Mouse (Mus musculus) T-helper 1 cell (primary cell): ENCODE results near the gene Peg12.

Experiments used
- in situ Hi-C: fragments of 300-600 bp; cut with MboI, MseI; formaldehyde crosslinking; loops from one replicate; pipeline ENCODE4 v1.15.1; 2025; ENCODE audit warnings: high pct_unique_total_duplicates

Gene Peg12

DNA sequence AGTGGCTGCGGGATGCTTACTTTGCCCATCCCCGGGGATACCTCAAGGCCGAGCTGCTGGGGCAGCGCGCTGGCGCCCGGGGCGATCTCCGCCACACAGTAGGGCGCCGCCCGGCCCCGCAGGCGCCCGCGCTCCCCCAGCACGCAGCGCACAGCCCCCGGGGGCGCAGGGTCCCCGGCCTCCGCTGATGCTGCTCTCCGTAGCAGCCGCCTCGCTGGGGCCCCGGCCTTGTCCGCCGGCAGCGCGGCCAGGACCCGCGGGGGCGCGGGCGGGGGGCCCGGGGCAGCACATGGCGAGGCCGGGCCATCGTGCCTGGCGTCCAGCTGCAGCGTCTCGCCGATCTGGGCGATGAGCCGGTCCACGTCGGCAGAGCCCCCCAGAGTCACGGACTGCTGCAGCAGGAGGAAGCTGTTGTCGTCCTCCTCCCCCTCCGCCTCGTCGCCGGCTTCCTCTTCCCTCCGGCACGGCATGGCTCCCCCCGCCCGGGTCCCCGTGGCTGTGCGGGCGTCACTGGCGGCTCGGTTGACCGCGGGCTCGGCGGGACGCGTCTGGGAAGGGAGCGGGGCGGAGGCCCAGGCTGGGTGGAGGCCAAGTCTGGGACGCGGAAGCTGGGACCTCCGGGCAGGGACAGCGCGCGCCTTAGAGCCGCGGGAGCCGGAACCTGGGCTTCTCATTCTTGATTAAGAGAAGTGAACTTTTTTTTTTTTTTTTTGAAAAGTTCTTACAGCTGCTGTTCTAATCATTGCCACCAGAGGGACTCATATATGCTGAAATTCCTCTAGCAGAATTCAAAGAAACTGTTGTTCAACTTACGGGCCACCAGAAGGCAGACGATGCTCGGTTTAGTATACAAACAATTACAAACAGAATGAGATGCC, at the start of gene Peg12:
TSS of gene Peg12 (minus strand) at position 633 of the 878 bp plus-strand sequence.
- in situ Hi-C loops, result no loop called here

DNA sequence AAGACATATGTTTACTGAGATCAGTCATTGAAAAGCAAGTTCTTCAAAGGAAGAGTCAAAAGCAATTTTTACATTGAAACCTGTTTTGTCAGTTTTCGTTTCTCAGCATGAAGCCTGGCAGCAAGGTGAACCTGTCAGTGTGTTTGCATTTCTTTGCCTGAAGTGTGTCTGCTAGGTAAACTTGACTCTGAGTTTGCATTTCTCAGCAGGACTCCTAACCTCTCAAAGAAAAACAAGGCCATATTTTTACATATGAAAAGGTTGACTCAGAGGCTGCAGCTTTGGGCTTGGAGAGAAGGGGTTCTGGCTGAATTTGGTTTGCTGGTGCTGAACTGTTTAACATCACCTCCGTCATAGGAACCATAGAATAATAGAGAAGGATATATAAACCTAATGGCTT, 21.8 kb upstream of the Peg12 start:
- in situ Hi-C loops, result no loop called here

DNA sequence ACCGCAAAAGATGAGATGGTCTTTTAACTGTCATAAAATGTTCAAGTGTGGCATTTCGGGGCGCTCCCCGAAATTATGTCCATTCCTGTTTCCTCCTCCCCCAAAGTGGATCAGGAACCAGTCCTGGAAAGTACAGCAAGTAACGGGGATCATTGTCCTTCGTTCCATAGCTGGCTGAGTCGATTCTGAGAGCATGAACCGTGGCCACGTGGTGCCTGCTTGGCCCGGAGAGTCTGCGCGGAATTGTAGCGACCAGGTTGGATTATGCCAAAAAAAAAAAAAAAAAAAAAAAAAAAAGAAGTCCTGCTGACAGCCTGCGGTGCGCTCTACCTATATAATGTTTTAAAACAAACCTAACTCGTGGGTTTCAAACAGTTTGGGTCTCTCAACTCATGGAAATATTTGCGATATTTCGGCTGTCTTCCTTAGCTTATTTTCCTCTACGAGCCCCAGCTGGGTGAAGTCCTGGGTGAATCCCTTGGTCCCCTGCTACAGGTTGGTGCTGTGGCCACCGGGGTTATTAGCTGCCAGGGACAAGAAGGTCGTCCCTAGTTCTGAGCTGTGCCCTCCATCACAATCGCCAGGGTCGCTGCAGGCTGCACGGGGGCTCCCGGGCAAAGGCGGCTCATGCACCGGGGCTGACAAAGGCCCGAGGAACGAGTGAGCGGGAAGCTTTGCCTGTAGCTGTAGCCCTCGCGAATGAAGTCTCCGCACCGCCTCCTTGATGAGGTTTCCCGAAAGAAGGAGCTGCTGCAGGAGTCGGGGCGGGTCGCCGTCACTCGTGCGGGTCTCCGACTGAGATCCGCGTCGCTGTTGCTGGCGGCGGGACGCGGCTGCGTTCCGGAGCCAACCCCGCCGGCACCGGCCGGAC, 1.1 kb downstream of the Peg12 start:
- in situ Hi-C loops, result no loop called here

DNA sequence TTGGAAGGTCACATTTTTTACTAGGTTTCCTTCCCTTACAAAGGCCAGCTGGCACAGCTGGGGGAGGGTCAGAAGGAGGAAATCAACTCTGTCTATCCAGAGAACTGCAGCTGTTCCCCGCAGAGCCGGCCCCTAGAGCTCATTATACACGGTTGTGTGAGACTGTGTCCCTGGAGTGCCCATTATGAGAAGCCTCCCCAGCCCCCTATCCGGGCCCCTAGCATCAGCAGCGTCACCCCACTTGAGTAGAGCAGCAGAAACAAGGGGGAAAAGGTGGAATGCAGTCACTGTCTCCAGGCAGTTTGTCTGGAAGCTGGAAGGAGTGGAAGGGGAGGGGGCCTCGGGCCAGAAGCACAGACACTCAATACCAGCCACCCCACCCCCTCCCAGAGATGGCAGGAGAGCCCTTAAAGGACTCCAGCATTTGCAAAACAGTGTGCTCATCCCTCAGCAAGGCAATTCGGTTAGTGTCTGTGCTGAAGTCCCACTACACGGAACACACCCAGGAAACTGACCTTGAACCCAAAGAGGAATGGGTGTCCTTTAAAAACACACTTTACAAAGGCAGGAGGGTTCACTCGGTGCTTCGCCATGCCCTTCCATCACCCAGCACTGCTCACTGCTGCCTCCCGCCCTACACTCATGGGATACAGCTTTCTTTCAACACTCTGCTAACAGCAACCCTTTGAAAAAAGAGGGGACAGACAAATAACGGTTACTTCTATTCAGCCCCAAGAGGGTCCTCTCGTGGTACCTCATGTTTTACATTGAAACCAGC, 1.9 kb downstream of the Peg12 start:
- in situ Hi-C loops, result no loop called here

DNA sequence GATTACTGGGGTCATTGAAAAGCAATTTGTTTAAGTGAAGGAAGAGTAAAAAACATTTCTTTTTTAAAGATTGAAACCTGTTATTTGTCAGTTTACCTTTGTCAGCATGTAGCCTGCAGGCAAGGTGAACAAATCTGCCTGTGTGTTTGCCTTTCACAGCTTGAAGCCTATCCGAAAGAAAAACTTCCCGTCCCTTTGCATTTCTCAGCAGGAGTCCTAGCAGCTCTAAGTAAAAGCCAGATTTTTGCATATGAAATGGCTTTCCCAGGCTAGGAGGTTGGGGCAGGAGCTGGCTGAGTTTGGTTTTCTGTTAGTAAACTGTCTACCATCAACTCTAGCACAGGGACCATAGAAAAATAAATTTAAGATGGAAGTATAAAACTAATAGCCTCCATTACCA, 12.0 kb downstream of the Peg12 start:
- in situ Hi-C loops, result no loop called here

DNA sequence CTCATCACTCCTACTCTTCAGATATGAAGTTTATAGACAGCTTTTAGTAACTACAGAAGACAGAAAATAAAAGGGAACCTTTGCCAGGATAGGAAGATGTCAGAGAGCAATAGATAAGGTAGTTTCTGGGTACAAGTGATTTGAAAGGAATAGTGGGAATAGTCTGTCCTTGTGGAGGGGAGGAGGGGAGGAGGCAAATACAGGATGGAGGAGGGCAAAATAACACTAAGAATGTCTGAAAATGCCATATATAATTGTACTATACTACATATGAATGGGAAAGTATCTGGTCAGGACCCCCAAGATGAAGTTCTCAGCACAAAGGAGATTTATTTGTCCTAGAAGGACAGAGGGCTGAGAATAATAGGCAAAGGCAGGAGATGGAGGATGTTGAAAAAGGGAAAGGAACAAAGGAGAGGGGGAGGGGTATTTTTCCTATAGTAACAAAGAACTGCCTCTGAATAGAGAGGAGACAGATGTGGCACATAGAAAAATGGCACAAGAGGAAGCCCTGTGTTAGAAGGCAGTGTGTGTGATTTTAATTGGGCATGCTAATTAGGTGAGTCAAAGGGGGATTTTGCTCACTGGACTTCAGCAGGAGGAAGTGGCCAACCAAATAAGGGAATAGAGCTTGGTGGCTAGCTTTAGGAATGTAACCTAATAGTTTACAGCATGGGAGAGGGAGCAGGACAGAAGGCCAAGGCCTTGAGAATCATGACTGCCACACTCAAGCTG, 18.7 kb downstream of the Peg12 start:
- in situ Hi-C loops, result loop anchor here (25.0 kb wide), 1 partner anchor 1242 kb away; no protein-coding TSS in a partner anchor

DNA sequence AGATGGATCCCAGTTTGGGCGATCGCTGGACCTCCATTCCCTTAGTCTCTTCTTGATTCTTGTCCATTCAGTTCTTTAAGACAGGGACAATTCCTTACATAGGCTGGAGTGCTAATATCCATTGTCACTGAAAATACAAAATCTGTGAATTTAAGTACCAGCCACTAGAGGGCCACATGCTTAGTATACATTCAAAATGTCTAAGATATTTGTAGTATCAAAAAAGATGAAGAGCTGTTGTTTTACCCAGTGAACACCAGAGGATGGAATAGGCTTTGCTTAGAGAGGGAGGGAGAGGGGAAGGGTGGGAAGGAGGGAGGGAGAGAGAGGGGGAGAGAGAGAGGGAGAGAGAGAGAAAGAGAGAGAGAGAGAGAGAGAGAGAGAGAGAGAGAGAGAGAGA, 27.9 kb downstream of the Peg12 start:
- in situ Hi-C loops, result loop anchor here (25.0 kb wide), 1 partner anchor 1251 kb away; no protein-coding TSS in a partner anchor

DNA sequence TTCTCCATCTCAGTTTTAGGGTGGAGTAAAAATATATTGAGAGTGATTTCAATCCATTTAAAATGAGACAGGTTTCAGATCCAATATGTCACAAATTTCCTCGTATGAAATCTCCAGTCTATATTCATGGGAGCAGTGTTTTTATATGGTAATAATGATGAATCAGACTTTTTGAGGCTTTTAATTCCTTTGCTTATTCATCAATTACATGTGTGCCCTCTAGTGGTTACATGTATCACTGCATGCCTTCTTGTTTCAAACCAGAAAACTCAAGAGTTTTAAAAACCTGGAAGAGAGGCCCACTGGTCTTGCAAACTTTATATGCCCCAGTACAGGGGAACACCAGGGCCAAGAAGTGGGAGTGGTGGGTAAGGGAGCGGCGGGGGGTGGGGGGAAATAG, 31.1 kb downstream of the Peg12 start:
- in situ Hi-C loops, result loop anchor here (25.0 kb wide), 1 partner anchor 1254 kb away; no protein-coding TSS in a partner anchor

DNA sequence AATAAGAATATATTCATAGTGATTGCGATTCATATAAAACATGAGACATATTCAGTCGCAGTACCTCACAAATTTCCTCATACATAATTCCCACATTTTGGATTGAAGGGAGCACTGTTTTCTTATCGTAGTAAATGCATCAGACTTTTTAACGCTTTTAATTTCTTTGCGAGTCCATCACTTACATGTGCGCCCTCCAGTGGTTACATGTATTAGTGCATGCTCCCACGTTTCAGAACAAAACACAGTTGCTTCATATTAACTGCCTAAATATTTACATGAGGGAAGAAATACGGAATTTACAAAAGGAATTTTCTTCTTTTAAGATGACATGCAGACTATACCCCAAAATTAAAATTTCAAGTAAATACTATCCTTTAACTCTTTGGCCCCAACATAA, 36.0 kb downstream of the Peg12 start:
- in situ Hi-C loops, result loop anchor here (25.0 kb wide), 1 partner anchor 1259 kb away; no protein-coding TSS in a partner anchor

DNA sequence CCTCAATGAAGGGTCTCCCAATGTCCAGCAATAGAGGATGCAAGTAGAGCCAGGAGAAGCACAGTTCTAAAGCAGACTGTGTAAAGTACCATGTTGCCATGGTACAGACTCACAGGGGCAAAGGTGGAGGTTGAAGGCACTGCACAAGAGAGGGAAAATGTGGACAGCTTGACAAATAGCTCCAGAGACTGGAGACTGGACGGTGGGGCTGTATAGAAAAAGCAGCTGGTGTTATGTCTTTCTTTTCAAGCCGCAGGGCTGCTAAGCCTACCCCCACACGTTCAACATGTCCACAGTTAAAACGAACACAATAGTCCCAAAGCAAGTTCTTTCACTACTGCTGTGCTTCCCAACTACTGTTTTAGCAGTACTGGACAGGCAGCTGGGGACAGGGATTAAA, 41.1 kb downstream of the Peg12 start:
- in situ Hi-C loops, result no loop called here

DNA sequence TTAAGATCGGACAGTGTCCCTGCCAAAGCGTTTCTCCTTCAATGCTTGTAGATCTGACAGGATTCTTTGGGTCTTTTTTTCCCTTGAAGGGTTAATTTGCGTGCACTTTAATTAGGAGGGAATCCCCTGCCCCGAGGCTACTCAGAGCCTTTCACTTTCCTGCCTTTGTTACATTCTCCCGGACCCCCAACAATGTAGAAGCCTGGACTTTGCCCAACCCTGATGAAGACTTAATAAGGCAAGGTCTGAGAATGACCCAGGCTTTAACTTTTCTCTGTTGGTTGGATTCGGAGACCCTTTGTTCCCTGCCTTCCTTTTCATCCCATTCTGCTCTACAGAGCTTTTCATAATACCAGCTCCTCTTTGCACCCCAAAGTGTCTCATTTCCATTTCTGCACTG, 43.7 kb downstream of the Peg12 start:
- in situ Hi-C loops, result no loop called here

DNA sequence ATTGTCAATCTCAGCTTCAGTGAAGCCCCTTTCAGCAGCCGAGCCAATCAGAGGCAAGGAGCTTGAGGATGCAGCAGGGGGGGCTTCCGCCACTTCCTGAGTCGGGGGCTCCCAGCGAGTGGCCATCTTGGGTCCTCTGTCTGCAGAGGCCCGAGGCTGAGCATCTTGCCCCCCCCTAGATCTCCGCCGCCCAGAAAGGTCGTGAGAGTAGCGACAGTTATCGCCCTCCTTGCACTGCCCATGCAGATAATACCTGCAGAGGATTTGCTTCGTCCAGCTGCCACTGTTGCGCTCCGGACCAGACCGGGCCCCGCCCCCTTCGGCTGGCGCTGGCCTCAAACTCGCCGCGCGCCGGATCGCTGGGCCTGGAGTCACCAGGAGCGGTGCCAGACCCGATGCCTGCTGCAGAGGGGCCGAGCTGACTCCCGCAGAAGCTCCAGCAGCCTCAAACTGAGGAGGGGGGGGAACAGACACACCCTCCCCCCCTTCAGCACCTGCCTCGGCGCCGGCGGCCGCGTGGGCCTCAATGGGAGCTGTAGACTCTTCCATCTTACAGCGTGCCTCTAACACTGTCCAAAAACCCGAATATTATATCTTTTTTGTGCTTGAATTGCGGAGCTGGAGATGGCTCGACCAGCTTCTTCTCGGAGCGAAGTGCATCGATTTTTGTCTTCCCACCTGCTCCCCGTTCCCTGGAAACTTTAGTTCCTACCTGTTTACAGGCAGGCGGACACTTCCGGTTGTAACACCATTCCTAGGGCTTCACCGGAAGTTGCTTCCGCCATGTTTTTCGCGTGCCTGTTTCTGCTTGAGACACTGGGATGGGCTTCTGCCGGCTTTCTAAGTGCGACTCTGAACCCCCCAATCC, 44.6 kb downstream of the Peg12 start, which contains the start of gene Mkrn3:
TSS of gene Mkrn3 (minus strand) at position 647 of the 868 bp plus-strand sequence.
- in situ Hi-C loops, result no loop called here

DNA sequence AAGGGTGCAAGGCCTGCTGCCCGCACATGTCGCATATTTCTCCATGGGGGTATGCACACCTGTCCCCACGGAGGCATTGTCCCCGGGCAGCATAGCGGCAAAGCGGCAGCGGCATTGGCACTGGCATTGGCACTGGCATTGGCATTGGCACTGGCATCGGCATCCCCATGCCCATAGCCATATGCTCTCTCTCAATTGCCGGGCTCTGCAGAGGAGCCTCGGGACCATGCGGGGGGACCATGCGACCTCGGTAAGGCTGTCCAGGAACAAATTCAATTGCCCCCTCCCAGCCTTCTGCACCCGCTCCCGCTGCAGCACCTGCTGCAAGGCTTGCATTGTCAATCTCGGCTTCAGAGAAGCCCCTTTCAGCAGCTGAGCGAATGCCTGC, 45.2 kb downstream of the Peg12 start:
- in situ Hi-C loops, result no loop called here

DNA sequence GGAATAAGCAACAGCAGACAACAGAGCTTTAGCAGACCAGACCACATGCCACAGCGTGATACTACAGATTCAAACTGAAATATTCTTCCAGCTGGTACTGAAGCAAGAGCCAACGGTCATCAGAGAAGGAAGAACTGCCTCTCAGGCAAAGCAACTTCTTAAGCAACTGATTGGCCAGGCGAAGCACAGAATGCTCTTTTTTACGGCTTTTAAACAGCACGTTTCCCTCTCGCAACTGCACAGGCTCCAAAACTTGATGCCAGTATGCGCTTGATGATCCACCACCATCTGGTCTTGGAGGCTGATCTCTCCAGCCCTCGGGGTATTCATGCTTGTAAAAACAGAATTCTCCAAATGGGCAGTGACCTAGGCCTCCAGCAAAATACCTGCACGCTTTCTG, 46.0 kb downstream of the Peg12 start:
- in situ Hi-C loops, result no loop called here

DNA sequence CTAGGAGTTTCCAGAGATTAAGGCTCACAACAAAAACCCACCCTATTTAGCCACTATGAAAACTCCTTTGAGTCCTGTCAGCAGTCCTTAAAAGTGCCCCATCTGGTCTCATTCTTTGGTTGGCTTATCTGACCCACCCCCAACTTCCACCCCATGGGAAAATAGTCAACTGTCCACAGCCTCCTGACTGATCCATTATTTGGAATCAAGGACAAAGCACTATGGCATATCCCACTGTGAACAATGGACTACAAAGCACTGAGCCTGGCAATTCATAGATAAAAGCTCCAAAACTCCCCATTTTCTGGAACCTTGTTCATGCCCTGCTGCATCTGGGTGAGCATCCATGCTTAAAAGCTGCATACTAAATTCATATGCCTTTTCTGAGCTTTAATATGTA, 48.1 kb downstream of the Peg12 start:
- in situ Hi-C loops, result no loop called here

DNA sequence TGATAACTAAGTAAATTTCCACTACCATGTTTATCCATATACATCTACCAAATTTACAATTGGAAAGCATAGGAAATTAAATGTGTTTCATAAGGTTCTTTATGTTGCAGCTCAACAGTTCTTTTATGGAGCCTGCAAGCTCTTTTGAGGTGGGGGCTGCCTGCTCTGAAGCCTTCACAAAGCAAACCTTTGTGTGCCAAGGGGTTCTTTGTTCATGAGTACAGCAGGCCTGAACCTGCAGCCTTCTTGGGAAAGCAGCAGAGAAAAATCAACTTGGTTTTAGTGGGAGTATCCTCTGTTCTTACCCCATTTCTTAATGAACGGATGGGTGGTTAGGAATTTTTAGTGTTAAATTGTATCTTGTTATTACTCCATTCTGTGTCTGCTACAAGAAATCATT, 49.1 kb downstream of the Peg12 start:
- in situ Hi-C loops, result no loop called here
